Mouse (Mus musculus) CD4-positive, CD25-positive, alpha-beta regulatory T cell (primary cell): ENCODE data around the gene Arhgap30. TPM values are rescaled to one million over a fixed set of nuclear protein-coding genes. Genes with fewer than 3 reads are reported as not detected.

ENCODE experiments used
- polyA plus RNA-seq: library from polyadenylated mRNA; unstranded; fragments of 100-300 nt; shearing (Covaris generic); gene quantifications from one replicate; pipeline ENCODE4 v1.2.1, GENCODE M21; 2017

Arhgap30 gene
- polyA plus RNA-seq = 190 TPM

GRCm38 (mm10) chr1:171388376-171389102 lies at the start of gene Arhgap30:
TSS of gene Arhgap30 (plus strand) at chr1:171388954.

DNA sequence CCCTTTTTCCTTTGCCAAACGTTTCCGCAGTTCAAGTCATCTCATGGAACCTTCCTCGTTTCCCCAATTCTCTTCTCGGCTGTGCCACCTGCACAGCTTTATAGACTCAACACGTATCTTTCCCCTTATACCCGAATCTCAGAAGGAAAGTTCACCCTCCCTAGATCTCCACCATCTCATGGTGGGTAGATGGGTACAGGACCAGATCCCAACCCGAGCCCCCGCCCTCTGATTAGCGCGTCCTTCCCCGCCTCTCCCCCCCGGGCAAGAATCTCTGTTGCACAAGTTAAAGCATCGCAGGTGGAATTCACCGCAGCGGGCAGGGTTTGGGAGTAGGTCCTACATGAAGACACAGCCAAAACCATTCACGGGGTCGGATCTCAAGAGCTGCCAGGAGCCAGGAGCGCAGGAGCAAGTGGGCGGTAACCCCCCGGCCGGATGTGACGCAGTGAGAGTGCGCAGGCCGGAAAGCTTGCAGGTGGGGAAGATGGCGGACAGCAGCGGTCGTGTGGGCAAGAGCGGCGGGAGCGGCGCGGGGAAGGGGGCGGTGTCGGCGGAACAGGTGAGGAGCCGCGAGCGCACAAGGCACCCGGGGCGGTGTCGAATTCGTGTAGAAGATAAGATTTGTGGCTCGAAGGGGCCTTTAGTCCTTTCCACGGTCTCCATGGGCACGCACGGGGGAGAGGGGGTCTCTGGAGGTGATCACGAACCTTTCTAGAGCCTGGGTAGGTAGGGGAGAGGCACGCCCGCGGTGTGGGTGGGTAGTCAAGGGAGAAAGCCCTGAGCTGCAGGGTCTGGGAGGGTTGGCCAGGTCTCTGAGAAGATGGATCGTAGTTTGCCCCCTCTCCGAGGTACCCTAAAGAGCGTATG lies 43.3 kb upstream of the Arhgap30 start, which contains the start of the genes Nit1 and Pfdn2:
Gene Nit1 (minus strand): TSS at position 422 of the 870 bp plus-strand sequence.
Gene Pfdn2 (plus strand): TSS at position 446 of the 870 bp plus-strand sequence.

DNA sequence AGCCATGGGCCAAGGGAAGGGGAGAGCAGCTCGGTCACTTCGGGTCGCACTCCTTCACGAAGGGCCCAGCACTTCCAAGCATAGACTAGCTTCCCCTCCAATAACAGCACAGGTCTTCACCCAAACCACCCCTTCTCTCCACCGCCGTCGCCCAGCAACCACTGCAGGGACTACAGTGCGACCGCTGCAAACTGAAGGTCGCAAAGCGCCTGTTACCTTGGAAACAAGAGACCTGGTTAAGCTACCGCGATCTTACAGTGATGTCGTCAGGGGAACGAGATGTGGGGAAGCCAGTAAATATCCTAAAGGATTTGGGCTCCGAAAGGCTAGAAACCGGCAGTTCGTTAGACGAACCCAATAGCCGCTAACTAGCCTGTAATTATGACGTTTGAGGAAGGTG lies 28.1 kb upstream of the Arhgap30 start, which contains the start of gene Klhdc9:
Gene Klhdc9 (minus strand): TSS at position 143 of the 400 bp plus-strand sequence.

DNA sequence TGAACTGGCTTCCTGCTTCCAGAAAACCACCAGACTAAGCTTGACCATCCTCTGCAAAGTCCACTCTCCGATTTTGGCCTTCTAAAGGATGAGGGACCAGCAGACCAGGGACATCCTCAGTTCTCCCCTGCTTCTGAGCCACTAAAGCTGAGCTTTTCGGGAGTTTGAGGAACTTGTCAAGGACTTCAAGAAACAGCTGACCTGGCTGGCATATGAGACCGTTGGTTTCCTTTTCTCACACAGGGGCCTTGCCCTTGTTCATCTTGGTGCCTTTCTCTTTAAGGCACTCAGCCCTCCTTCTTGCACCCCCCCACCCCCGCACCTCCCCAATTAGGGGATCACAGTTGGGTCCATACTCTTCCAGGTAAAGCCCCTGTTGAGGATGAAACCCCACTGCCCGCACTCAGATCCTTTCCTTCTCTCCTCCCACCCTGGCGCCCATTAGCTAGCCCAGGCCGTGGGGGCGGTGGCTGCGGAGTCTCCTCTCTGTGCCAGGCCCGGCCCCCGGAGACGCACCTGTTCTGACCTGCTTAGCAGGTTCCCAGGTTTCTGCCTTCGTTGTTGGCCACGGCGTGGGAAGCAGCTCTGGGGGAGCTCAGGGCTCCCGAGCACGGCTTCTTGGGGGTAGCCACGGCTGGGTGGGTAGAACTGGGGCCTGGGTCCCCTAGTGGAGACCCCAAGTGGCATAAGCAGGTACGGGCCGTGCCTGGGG lies 18.8 kb upstream of the Arhgap30 start, which contains the start of gene Nectin4:
Gene Nectin4 (plus strand): TSS at position 255 of the 712 bp plus-strand sequence.

DNA sequence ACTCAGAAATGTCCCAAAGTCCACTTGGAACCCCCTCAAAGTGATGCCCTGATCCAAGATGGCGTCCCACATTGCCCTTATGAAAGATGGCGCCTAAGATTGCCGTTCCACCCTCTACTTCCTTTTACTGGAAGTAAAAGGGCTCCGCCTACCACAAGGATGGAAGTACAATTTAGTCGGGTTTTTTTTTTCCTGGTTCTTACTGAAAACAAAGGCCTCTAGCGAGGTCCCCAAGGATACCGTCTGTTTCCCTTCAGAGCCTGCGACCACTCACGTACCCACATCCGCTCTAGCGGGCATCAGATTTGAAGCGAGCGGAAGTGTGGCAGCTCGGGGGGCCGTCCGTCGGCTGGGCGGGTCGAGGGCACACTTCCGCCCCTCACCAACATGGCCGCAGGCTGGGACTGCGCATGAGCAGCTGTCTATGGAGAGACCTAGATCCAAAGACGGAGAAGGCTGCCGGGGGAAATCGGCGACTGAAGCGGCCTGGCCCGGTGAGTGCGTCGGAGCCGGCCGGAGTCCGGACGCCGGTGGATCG lies 22.3 kb downstream of the Arhgap30 start, which contains the start of gene Usf1:
Gene Usf1 (plus strand): TSS at position 367 of the 538 bp plus-strand sequence.

DNA sequence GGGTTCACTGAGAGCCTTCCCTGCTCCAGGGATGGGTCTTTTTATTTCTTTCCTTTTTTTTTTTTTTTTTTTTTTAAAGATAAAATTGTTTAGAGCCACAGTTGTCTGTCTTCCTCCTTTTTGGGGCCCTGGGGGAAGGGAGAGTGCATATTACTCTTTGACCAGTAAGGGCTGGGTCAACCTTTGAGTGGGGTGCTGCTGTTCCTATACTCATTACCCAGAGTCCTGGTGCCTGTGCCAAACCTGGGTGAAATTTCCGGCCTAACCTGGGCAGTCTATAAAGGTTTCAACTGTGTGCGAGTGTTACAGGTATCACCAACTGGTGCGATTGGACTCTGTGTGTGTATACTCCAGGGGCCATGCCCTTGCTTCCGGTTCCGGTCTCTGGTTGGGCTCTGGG lies 29.9 kb downstream of the Arhgap30 start, which contains the start of gene Tstd1:
Gene Tstd1 (plus strand): TSS at position 213 of the 400 bp plus-strand sequence.

GRCm38 (mm10) chr1:171437264-171438013 lies 48.7 kb downstream of the Arhgap30 start, which contains the start of gene F11r:
TSS of gene F11r (plus strand) at chr1:171437535.

Other genes starting within 250 kb of the Arhgap30 start
- gene Sdhc, start 238.4 kb upstream of the Arhgap30 start, polyA plus RNA-seq = 159 TPM
- gene Mpz, start 238.2 kb upstream of the Arhgap30 start, polyA plus RNA-seq = not detected
- gene Pcp4l1, start 192.7 kb upstream of the Arhgap30 start, polyA plus RNA-seq = not detected
- 0.36 TPM for gene Nr1i3, start 175.0 kb upstream of the Arhgap30 start, polyA plus RNA-seq
- 34.9 TPM for gene Tomm40l, start 166.4 kb upstream of the Arhgap30 start, polyA plus RNA-seq
- not detected for gene Apoa2, start 163.9 kb upstream of the Arhgap30 start, polyA plus RNA-seq
- gene Fcer1g, start 154.6 kb upstream of the Arhgap30 start, polyA plus RNA-seq = 5.2 TPM
- 0.12 TPM for gene Adamts4, start 138.5 kb upstream of the Arhgap30 start, polyA plus RNA-seq
- gene Ndufs2, start 137.6 kb upstream of the Arhgap30 start, polyA plus RNA-seq = 181 TPM
- 43.3 TPM for gene B4galt3, start 118.6 kb upstream of the Arhgap30 start, polyA plus RNA-seq
- gene Ppox, start 107.8 kb upstream of the Arhgap30 start, polyA plus RNA-seq = 83.9 TPM
- gene Usp21, start 101.0 kb upstream of the Arhgap30 start, polyA plus RNA-seq = 61.2 TPM
- gene Ufc1, start 93.9 kb upstream of the Arhgap30 start, polyA plus RNA-seq = 54.1 TPM
- 45.6 TPM for gene Dedd, start 59.8 kb upstream of the Arhgap30 start, polyA plus RNA-seq
- gene Nit1, start 43.3 kb upstream of the Arhgap30 start, polyA plus RNA-seq = 48.6 TPM
- 93.6 TPM for gene Pfdn2, start 43.3 kb upstream of the Arhgap30 start, polyA plus RNA-seq
- 0.29 TPM for gene Klhdc9, start 28.2 kb upstream of the Arhgap30 start, polyA plus RNA-seq
- 0.07 TPM for gene Nectin4, start 18.9 kb upstream of the Arhgap30 start, polyA plus RNA-seq
- gene Usf1, start 22.4 kb downstream of the Arhgap30 start, polyA plus RNA-seq = 75.0 TPM
- 3.2 TPM for gene Tstd1, start 29.9 kb downstream of the Arhgap30 start, polyA plus RNA-seq
- gene F11r, start 48.6 kb downstream of the Arhgap30 start, polyA plus RNA-seq = 0.26 TPM
- 11.0 TPM for gene Alyref2, start 114.5 kb downstream of the Arhgap30 start, polyA plus RNA-seq
- gene Itln1, start 146.3 kb downstream of the Arhgap30 start, polyA plus RNA-seq = not detected
- 0.56 TPM for gene Cd244a, start 170.2 kb downstream of the Arhgap30 start, polyA plus RNA-seq
- gene Ly9, start 218.5 kb downstream of the Arhgap30 start, polyA plus RNA-seq = 153 TPM